Mouse (Mus musculus): ENCODE measurements around the gene Amelx.

Amelx gene

GRCm38 (mm10) chrX:169187100-169187499 lies at the start of gene Amelx:
Gene Amelx, minus strand, starts transcription at chrX:169187200.
- DNase-seq (ENCODE audit: low spot score in 2 of 2): no peak

DNA sequence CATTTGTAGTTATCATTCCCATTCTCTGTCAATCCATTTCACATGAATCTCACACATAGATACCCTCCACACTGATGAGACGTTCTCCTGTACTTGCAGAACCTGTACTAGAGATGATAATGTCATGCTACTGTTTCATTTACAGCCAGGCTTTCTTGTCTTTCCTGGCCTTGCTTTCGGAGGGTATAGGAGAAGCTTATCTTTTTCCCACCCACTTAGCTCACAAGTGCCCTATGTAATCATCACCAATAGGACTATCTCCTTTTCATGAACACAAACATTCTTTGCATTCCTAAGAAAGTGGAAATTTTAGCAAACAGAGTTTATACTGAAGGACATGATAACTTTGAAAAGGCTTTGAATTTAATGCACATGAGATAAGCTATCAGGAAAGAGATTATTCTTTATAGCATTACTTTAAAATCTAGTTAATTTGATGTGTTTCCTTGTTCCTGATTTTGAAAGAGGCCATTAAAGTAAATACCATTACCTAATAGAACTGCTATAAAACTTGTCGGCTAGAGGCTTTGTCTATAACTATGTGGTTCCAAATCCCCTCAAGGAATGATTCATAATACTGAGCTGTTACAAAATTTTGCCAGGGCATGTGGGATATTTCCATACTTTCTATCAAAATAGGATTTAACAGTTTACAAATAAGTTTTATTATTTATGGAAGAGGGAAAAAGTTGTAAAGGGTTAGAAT lies 35.5 kb upstream of the Amelx start:
- no peak for DNase-seq (ENCODE audit: low spot score in 2 of 2)

DNA sequence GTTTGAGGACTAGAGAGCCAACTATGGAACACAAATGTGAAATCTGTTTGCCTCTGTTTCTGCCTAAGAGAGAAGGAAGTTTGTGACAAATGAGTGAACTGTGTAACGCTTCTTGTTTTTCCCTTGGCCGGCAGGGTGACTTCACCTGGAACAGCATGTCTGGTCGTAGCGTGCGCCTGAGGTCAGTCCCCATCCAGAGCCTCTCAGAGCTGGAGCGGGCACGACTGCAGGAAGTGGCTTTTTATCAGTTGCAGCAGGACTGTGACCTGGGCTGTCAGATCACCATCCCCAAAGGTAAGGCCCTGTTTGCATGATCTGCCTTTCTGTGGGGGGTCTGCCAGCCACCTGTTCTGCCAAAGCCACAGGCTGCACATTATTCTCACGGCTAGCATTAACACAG lies 33.1 kb upstream of the Amelx start:
- DNase-seq (ENCODE audit: low spot score in 2 of 2): no peak

DNA sequence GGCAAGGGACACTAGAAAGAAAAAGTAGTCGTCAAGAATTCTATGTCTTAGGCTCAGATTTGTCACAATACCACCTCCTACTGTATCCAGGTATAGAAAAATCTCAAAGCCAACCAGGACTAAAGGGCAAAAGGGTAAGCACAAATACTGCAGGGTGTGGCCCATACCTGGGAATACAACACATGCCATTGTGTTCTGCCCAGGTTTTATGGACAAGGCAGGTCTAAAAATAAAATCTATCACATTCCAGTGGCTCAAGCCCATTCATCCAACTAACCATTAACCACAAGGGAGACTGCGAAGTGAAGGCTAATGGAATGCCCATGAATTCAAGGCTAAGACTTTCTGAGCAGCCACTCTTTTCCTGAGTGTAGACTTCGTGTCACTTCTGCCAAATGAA lies 23.0 kb upstream of the Amelx start:
- DNase-seq (ENCODE audit: low spot score in 2 of 2): no peak

GRCm38 (mm10) chrX:169178634-169179033 lies 8.4 kb downstream of the Amelx start:
- DNase-seq (ENCODE audit: low spot score in 2 of 2): no peak

DNA sequence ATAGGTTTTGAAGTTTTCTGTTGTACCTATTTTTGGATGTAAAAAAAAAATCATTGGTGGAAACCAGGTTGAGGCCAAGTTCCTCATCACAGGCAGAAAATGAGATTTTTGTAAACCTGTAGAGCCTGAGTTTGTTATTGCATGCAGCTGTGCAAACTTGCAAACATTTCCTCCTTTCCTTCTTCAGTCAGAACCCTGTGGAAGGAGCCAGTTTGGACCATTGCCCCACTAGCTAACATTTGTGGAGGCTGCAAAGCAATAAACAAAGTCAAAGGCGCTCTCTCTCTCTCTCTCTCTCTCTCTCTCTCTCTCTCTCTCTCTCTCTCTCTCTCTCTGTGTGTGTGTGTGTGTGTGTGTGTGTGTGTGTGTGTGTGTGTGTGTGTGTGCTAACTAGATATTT lies 13.2 kb downstream of the Amelx start:
- DNase-seq (ENCODE audit: low spot score in 2 of 2): no peak

DNA sequence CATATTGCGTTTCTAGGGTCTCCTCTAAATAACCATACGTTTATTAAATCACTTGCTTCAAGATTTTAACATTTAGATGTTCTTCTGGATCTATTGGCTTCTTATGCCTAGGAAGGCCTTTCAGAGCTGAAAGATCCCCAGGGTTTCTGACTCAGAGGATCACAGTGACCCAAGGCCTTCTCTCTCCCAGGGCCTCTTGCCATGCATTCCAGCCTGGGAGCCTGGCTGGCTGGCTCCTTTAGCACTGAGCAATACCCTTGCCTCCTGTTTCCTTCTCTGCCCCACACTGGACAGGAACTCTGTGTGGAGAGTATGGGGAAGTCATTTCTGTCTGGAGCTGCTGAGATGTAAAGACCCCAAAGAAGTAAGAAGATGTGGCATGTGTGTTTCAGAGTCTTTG lies 16.0 kb downstream of the Amelx start:
- no peak for DNase-seq (ENCODE audit: low spot score in 2 of 2)

GRCm38 (mm10) chrX:169158385-169158784 lies 28.6 kb downstream of the Amelx start:
- DNase-seq (ENCODE audit: low spot score in 2 of 2): no peak

DNA sequence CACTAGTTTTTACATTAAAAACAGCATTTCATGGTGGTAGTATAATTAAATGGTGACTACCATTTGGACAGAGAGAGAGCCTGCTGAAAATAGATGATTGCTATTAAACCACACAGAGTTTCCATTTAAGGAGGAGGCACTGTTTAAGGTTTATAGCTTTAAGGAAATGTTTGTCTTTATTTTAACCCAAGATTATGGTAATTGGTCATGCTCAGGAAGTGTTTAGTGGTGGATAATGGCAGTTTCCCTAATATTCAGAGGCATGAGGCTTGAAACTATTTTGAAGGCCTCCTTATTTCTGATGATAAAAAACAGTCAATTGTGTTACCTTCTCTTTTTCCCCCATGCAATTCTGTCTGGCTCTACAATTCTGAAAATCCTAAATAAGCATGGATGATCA lies 33.2 kb downstream of the Amelx start:
- no peak for DNase-seq (ENCODE audit: low spot score in 2 of 2)

- no peak for DNase-seq (ENCODE audit: low spot score in 2 of 2)
These were observed 46.5 kb downstream of the Amelx start for GRCm38 (mm10) chrX:169140467-169140866.

- DNase-seq (ENCODE audit: low spot score in 2 of 2): no peak
These were observed 47.2 kb downstream of the Amelx start for GRCm38 (mm10) chrX:169139758-169140157.

Measured in right cerebral cortex, postnatal 36 days (tissue).